Mouse (Mus musculus): ENCODE measurements around the gene Crk.
A peak's percentile ranks its signal among the peaks of the same experiment; 100 is the strongest.

DNA sequence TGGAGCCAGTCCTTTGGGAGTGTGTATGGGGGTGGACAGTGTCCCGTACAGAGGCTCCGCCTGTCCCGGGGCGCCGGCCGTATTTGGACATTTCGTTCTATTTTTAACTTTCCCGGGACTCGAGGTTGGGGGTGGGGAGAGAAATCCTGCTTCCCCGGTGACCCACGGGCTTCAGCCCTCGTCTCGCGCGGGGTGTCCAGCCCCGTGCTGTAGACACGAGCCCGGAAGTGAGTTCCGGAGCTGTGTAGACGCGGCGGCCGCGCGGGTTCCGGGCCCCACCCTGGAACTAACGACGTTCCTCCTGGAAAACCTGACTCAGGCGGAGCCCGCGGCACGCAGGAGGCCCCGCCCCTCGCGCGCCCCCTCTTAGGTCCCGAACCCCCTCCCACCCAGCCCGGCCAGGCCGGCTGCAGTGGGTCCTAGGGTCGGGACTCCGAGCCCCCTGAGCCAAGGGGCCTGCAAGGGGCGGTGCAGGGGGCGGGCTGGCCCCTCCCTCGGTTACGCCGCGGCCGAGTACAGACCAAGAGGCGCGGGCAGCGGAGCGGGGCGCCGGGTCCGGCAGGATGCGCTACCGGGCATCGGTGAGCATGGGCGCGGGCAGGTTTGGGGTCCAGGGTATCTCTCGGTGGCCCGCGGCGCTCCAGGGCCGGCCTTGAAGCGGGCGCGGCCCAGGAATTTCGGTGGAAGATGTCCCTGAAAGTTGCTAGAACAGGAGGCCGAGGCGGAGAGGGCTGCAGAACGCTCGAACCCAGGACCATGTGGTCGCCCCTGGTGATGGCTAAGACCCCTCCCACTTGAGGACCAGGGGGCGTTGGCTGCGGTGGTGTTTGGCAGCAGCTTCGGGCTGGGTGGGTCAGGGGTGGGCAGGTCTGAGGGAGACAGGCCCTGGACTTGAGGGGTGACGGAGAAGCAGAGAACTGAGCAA, 23.2 kb upstream of the Crk start:
- TF ChIP-seq CTCF (IDR thresholded peaks at IDR 0.05; ENCODE audit: control insufficient read depth, insufficient read depth, insufficient replicate concordance, low read depth, low read length) (no peak), POLR2A (IDR thresholded peaks at IDR 0.05; ENCODE audit: control insufficient read depth, low read depth, low read length) (peak; percentile 31; the same call in 1 of the 2 replicates)

Data from testis, adult 2 months (tissue).